Mouse (Mus musculus): ENCODE results near the gene Mrpl34. TPM values are rescaled to one million over a fixed set of nuclear protein-coding genes. Genes with fewer than 3 reads are reported as not detected.
"Not testable (repeated sequence)": the region's sequence is repeated elsewhere in the genome, so short reads cannot be mapped to it uniquely, and the experiment has no call there.

Gene Mrpl34
- polyA plus RNA-seq (2012; ENCODE audit: insufficient read depth, insufficient read length, missing spikeins) = 313 and 378 TPM in 2 replicates

DNA sequence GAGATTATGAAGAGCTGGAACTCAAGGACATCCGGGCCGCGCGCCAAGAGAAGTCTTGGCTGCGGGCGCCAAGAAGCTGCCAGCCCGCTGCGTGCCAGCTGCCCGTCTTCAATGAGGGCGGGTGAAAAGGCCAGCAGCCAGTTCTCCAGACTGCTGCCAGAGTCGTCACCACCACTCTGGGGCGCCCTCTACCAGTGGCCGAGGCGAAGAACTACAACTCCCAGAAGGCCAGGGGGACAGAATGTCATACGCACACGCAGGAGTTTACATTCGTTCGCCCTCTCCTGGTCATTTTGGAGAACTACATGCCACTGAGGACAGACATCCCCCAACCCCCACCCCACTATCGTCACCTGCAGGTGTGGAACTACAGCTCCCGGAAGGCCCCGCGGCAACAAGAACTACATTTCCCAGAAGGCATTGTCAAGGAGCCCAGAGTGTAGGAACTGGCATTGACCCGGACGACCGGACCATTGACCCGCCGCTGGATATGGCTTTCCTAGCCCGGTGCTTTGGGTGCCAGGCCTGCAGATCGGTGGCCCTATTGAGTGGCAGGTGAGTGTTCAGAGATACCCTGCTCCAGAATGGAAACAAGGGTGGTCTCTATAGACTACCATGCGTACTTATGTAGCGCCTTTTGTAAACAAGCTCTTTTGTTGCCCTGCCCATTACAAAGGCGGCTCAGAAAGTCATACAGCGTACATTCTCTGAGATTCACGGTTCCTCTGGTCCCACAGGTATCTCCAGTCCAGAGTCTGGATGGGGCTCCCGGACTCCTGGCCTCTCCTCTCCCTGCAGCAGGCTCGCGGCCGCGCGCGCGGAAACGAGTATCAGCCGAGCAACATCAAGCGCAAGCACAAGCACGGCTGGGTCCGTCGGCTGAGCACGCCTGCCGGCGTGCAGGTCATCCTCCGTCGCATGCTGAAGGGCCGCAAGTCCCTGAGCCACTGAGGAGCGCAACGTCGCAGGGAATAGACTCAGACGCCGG lies at the start of gene Mrpl34:
TSS of gene Mrpl34 (plus strand) at position 447 of the 988 bp plus-strand sequence.
- Histone ChIP-seq H3K4me3 (ENCODE audit: insufficient read depth, low read depth, low read length) (peak within 1 kb of the TSS; percentile 74), H3K27ac (replicated peaks; ENCODE audit: low read depth, low read length) (peak within 1 kb of the TSS; percentile 84), H3K4me1 (ENCODE audit: control insufficient read depth, insufficient read depth, insufficient read length, low read length) (peaks cover 1% of the 10 kb centered on the region; the same call in 1 of the 2 replicates)

DNA sequence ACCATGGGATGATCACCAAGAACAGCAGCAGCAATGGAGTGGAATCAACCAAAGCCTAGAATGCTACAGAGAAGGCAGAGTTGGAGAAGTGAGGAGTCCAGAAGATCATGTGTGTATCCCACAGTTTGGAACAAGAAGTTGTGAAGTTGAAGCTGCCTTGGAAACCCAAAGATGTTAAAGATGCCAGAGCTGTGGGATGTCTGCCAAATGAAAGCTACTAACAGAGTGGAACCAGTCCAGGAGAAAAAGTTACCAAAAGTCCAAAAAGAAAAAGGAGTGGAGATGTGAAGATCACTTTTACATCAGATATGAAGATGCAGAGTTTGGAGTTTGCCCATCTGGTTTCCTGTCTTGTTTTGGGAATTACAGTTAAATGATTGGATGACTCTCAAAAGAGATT lies 42.6 kb upstream of the Mrpl34 start:
- H3K27ac ChIP-seq (replicated peaks; ENCODE audit: low read depth, low read length) = no peak overlapping the region
- H3K4me1 ChIP-seq (ENCODE audit: control insufficient read depth, insufficient read depth, insufficient read length, low read length) = no peaks in the 10 kb centered on the region
- no peak overlapping the region for H3K4me3 ChIP-seq (ENCODE audit: insufficient read depth, low read depth, low read length)

DNA sequence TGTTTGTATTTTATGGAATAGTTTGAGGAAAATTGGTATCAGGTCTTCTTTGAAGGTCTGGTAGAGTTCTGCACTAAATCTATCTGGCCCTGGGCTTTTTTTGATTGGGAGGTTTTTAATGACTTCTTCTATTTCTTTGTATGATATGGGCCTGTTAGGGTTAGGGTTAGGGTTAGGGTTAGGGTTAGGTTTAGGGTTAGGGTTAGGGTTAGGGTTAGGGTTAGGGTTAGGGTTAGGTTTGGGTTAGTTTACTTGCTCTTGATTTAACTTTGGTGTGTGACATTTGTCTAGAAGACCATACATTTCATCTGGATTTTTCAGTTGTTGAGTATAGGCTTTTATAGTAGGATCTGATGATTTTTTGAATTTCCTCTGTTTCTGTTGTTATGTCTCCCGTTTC lies 31.8 kb upstream of the Mrpl34 start:
- not testable (repeated sequence) for H3K27ac ChIP-seq (replicated peaks; ENCODE audit: low read depth, low read length); H3K4me3 ChIP-seq (ENCODE audit: insufficient read depth, low read depth, low read length); H3K4me1 ChIP-seq (ENCODE audit: control insufficient read depth, insufficient read depth, insufficient read length, low read length)

DNA sequence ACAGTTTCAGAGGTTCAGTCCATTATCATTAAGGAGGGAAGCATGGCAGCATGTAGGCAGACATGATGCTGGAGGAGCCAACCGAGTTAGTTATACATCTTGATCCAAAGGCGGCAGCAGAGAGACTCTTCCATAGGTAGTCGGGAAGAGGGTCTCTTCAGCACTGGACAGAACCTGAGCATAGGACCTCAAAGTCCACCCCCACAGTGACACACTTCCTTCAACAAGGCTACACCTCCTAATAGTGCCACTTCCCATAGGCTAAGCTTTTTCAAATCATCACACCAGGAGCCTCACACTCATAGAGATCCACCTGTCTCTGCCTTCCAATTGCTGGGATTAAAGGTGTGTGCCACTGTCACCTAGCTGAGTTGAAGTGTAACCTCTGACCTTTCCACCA lies 27.7 kb upstream of the Mrpl34 start:
- Histone ChIP-seq H3K4me1 (ENCODE audit: control insufficient read depth, insufficient read depth, insufficient read length, low read length) (no peaks in the 10 kb centered on the region), H3K27ac (replicated peaks; ENCODE audit: low read depth, low read length) (no peak overlapping the region), H3K4me3 (ENCODE audit: insufficient read depth, low read depth, low read length) (no peak overlapping the region)

DNA sequence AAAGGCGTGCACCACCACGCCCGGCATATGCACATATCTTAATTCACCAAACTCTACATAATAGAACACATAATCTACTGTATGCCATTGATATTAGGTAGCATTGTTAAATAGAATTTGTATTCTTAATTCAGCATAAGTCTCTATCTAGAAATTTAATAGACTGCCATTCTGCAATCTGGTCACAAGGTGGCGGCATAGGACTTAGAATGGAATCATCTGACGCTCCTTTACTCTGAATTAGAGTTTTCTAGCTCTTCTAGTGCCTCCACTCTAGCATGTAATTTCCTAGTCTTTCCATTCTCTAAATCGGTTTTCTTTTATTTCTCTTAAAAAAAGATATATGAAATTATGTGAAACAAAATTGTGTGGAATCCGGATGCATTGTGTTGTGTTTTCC lies 23.4 kb upstream of the Mrpl34 start:
- no peaks in the 10 kb centered on the region for H3K4me1 ChIP-seq (ENCODE audit: control insufficient read depth, insufficient read depth, insufficient read length, low read length)
- H3K4me3 ChIP-seq (ENCODE audit: insufficient read depth, low read depth, low read length) = no peak overlapping the region
- no peak overlapping the region for H3K27ac ChIP-seq (replicated peaks; ENCODE audit: low read depth, low read length)

DNA sequence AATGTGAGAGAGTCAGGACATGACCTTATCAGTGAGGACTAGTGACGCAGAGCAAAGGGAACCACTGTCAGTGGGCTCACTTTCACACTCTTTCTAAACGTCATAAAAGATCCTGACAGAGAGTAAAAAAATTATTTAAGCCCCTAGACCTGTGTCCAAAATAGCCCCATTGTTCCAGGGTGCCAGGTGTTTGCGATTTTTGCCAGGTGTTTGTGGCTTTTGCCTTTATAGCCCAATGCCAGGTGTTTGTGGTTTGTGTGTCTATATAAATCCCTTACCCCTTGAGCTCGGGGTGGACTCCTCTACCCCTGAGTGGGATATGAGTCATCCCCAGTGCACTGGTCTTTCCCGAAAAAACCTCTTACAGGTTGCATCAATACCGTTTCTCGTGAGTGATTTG lies 19.7 kb upstream of the Mrpl34 start:
- Histone ChIP-seq H3K27ac (replicated peaks; ENCODE audit: low read depth, low read length) (no peak overlapping the region), H3K4me1 (ENCODE audit: control insufficient read depth, insufficient read depth, insufficient read length, low read length) (no peaks in the 10 kb centered on the region), H3K4me3 (ENCODE audit: insufficient read depth, low read depth, low read length) (no peak overlapping the region)

DNA sequence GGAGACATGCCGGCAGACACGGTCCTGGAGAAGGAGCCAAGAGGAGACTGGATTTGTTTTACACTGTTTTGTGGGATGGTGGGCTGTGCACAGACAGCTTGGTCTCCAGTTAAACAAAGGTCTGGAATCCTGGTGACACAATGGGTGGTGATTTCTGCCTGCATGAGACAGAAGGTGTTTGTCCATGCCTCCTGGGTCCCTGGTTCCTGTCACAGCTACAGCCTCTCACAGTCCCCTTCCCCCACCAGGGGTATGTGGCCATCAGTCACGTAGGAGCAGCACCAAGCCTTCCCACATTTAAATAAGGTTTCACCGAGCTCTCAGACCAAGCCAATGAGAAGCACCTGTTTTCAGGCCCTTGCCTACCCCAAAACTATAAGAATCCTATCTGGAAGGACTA lies 13.4 kb upstream of the Mrpl34 start:
- Histone ChIP-seq H3K27ac (replicated peaks; ENCODE audit: low read depth, low read length) (no peak overlapping the region), H3K4me3 (ENCODE audit: insufficient read depth, low read depth, low read length) (no peak overlapping the region), H3K4me1 (ENCODE audit: control insufficient read depth, insufficient read depth, insufficient read length, low read length) (no peaks in the 10 kb centered on the region)

DNA sequence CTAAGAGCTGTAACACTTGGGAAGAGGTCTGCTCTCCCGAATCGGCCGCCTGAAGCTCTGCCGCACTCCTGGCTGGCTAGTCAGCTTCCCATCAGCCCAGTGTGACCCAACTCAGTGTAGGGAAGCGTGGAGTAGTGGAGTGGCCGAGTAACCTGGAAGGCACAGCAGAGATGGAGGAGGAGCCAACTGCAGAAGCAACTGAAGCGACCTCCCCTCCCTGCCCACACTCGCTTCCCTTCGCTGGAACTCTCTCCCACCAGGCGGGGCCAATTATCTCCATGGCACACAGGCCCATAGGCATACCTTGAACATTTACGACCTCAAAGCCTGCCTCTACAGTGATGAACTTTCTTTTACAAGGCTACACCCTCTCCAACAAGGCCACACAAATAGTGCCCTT lies 13.0 kb upstream of the Mrpl34 start:
- no peaks in the 10 kb centered on the region for H3K4me1 ChIP-seq (ENCODE audit: control insufficient read depth, insufficient read depth, insufficient read length, low read length)
- H3K4me3 ChIP-seq (ENCODE audit: insufficient read depth, low read depth, low read length) = no peak overlapping the region
- H3K27ac ChIP-seq (replicated peaks; ENCODE audit: low read depth, low read length) = no peak overlapping the region

DNA sequence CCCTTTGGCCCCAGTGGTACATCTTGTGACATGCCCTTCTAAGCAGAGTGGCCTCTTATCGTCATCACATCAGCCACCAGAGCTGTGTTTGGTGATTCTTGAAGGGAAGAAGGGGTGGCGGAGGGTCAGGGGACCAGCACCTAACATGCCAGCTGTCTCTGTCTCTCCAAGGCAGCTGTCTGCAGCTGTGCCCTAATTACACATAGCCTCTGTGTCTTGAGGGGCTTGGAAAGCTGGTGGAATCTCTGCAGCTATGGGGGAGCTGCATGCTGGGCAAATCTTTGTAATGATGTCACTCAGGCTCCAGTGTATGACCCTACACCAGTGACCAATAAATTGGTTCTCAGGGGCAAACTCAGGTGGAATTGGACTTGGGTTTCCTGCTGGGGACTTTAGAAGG lies 12.1 kb upstream of the Mrpl34 start:
- 0 out of 2 replicates have a peak, but pooled peaks cover 3% of the 10 kb centered on the region for H3K4me1 ChIP-seq (ENCODE audit: control insufficient read depth, insufficient read depth, insufficient read length, low read length)
- no peak overlapping the region for H3K27ac ChIP-seq (replicated peaks; ENCODE audit: low read depth, low read length)
- no peak overlapping the region for H3K4me3 ChIP-seq (ENCODE audit: insufficient read depth, low read depth, low read length)

DNA sequence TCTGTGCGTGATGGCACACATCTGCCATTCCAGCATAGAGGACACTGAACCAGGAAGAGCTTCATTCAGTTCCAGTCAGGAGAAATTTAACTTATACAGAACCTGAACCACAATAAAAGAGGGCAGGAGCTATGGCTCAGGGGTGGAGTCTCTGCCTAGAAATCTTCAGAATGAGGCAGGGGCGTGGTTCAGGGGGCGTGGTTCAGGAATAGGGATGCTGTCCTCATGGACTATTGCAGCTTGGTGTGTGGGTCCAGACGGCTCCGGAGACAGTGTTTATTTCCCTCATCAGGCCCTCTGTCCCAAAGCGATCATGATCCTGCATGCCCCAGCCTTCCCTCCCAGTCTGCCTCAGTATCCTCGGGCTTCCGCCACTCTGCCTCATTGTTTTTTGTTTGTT lies 10.1 kb upstream of the Mrpl34 start:
- no peak overlapping the region for H3K4me3 ChIP-seq (ENCODE audit: insufficient read depth, low read depth, low read length)
- no peak overlapping the region for H3K27ac ChIP-seq (replicated peaks; ENCODE audit: low read depth, low read length)
- H3K4me1 ChIP-seq (ENCODE audit: control insufficient read depth, insufficient read depth, insufficient read length, low read length) = 0 out of 2 replicates have a peak, but pooled peaks cover 3% of the 10 kb centered on the region

DNA sequence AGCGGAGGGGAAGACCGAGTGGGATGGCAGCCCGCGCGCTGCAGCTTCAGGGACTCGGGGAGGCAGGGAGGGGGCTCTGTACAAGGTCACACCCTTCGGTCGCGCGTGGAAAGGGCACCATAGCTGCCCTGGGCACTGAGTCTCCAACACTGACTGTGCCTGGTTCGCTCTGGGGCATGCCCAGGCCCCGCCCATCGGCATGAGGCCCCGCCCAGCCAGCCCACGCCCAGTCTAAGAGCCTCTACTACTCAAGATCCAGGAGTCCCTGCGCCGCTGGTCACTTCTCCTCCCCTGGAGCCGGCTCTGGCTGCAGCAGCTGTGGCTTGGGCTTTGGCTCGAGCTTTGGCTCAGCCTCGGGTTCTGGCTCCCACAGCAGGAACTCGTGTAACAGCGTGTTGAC lies 7.9 kb upstream of the Mrpl34 start:
- Histone ChIP-seq H3K27ac (replicated peaks; ENCODE audit: low read depth, low read length) (no peak overlapping the region), H3K4me3 (ENCODE audit: insufficient read depth, low read depth, low read length) (no peak overlapping the region), H3K4me1 (ENCODE audit: control insufficient read depth, insufficient read depth, insufficient read length, low read length) (0 out of 2 replicates have a peak, but pooled peaks cover 3% of the 10 kb centered on the region)

DNA sequence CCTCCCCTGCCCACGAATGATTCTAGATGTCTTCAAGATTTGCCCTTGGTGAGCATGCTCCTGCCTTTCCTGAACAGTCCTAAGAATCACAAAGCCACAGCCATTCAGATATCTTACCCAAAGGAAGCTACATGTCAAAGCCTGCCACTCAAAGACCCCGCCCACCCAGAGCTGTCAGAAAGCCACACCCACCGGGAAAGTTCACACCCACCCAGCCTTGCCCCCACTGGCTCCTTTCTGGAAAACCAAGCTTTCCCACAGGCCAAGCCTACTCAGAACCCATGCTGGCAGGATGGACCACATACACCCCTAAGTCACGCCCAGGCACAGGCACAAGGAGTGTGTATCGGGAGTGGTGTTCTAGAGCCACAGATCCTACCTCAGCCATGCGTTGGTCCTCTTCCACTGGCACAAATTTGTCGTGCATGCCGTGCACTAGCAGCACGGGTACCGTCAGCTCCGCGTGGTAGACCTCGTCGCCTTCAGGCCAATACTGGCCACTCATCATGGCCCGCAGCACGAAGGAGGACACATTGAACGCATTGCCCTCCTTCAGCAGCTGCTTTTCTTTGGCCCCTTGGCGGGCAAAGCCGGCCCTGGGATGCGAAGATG lies 7.0 kb upstream of the Mrpl34 start:
- no peak overlapping the region for H3K27ac ChIP-seq (replicated peaks; ENCODE audit: low read depth, low read length)
- H3K4me1 ChIP-seq (ENCODE audit: control insufficient read depth, insufficient read depth, insufficient read length, low read length) = 0 out of 2 replicates have a peak, but pooled peaks cover 3% of the 10 kb centered on the region
- H3K4me3 ChIP-seq (ENCODE audit: insufficient read depth, low read depth, low read length) = no peak overlapping the region

DNA sequence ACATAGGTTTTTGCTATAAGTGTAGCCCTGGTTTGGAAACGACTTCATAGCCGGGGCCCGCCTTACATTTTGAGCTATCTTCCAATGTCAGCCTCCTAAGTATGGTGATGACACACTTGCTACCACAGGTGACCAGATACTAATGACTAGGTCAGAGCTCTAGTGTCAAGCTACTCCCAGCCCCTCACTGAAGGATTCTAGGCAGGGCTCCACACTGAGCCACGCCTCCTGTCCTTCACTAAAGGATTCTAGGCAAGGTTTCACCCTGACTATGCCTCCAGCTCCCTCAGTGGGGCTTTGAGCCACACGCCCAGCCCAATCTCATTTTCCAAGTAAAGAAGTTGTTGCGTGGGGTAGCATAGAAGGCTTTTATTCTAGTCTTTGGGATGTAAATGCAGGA lies 4.0 kb upstream of the Mrpl34 start:
- Histone ChIP-seq H3K4me3 (ENCODE audit: insufficient read depth, low read depth, low read length) (no peak overlapping the region), H3K4me1 (ENCODE audit: control insufficient read depth, insufficient read depth, insufficient read length, low read length) (peaks cover 3% of the 10 kb centered on the region; the same call in 1 of the 2 replicates), H3K27ac (replicated peaks; ENCODE audit: low read depth, low read length) (no peak overlapping the region)

DNA sequence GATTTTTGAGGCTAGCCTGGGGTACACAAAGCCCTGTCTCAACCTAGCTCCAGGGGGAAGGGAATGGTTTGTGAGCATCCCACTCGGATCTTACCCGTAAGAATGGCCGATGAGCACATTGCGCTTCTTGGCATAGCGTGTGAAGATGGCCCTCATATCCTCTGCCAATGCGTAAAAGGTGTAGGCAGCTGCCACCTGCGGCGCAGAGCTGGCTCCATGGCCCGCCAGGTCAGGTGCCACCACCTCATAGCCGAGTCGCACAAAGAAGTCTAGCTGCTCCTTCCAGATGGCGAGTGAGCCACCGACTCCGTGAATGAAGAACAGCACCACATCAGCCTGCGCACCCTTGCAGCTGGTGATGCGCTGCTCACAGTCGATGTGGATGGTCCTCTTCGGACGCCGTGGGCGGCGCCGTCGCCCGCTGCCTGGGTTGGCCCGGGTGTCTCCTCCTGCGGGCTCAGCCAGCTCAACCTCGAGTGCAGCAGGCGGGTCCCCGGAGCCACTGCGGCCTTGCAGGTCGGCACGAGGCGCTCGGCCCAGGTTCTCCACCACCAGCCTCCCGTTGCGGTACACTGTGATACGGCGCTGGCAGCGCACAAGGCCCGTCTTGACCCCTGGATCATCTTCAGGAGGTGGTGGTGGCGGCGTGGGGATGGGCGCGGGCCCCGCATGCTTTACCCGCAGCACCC lies 3.5 kb upstream of the Mrpl34 start:
- Histone ChIP-seq H3K4me3 (ENCODE audit: insufficient read depth, low read depth, low read length) (no peak overlapping the region), H3K27ac (replicated peaks; ENCODE audit: low read depth, low read length) (no peak overlapping the region), H3K4me1 (ENCODE audit: control insufficient read depth, insufficient read depth, insufficient read length, low read length) (peaks cover 3% of the 10 kb centered on the region; the same call in 1 of the 2 replicates)

DNA sequence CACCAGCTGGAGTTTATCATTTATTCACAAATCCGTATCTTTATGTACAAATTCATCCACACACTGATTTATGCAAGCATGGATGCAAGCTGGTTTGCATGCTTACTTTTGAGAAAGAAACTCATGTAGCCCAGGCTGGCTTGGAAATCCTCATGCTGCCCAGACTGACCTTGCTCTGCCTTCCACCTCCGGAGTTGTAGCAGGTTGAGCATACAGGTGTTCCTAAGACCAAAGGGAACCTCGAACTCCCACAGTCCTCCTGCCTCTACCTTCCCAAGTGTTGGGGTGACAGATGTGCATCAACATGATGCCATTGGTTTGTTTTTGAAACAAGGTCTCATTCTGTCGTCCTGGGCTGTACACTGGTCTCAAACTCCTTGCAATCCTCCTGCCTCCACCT lies 2.6 kb upstream of the Mrpl34 start:
- Histone ChIP-seq H3K27ac (replicated peaks; ENCODE audit: low read depth, low read length) (no peak overlapping the region), H3K4me1 (ENCODE audit: control insufficient read depth, insufficient read depth, insufficient read length, low read length) (peaks cover under 1% of the 10 kb centered on the region; the same call in 1 of the 2 replicates), H3K4me3 (ENCODE audit: insufficient read depth, low read depth, low read length) (peak overlapping the region; percentile 79; the same call in 1 of the 2 replicates)
